Mouse (Mus musculus) skeletal muscle tissue, adult 2 months (tissue): ENCODE measurements around the gene Hoxd10.

Experiments used
- DNase-seq: peaks from one replicate; pipeline ENCODE4 v3.0.0-alpha.2; 2012; ENCODE audit warnings: low read depth, low spot score

Gene Hoxd10

DNA sequence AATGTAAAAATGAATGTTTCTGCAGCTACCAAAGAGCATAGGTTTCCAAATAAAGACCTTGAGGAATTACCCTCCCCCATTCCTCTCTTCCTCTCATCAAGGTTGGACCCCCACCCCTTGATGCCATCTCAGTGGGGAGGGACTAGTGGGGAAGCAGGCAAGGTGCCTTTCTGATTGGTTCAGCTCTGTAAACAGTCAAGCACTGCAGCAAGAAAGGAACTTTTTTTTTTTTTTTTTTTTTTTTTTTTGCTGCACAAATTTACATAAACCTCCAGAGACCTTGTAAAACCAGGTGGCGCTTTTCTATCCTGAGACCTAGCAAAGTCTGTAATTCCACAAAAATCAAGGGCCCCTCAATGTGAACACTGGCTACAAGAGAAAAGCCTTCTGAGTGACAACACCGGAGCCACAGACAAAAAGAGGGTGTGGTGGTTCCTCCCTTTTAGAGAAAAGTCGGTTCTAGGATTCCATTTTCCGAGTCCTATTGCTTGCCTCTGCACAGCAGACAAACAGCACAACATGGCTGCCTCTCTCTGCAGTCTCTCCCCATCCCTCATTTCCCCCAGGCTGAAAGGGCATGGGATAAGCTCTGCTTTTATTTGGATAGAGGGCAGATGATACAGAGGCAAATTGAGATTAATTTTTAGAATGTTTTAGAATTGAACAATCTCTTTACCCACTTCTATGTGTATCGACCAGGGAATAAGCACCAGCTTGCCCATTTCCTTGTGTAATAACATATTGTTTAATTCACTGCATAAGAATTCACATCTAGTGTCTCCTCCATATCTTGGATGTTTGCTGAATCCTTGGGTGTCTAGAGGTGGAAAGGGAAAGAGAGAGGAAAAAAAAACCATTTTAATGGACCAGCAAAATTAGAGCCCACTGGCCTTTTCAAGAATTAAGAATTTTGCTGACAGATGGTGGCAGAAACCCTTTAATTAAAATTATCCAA is 18.0 kb downstream of the Hoxd10 start:
- no peak for DNase-seq

DNA sequence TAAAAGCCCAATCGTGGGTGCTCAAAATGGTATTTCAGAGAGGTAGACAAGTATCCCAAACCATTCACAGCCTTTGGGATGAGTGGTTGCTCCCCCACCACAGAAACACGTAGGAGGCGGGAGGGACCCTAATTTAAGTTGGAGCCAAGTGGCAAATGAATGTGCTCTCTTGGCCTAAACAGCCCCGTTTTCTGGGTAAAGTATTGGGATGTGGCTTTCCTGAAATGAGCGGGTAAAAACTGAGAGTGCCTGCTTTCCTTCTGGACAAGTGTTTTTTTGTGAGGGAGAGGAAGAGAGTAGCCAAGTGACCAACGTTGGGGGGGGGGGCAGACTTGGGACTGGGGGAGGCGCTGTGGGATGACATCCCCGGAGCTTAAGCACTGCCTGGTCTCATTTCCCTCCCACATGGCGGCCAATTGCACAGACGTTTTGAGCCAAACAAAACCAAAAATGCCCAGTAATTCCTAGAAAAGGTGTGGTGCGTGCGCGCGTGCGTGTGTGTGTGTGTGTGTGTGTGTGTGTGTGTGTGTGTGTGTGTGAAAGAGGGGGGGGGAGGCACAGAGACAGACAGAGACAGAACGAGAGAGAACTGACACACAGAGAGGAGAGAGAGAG is 19.3 kb downstream of the Hoxd10 start:
- DNase-seq: no peak

DNA sequence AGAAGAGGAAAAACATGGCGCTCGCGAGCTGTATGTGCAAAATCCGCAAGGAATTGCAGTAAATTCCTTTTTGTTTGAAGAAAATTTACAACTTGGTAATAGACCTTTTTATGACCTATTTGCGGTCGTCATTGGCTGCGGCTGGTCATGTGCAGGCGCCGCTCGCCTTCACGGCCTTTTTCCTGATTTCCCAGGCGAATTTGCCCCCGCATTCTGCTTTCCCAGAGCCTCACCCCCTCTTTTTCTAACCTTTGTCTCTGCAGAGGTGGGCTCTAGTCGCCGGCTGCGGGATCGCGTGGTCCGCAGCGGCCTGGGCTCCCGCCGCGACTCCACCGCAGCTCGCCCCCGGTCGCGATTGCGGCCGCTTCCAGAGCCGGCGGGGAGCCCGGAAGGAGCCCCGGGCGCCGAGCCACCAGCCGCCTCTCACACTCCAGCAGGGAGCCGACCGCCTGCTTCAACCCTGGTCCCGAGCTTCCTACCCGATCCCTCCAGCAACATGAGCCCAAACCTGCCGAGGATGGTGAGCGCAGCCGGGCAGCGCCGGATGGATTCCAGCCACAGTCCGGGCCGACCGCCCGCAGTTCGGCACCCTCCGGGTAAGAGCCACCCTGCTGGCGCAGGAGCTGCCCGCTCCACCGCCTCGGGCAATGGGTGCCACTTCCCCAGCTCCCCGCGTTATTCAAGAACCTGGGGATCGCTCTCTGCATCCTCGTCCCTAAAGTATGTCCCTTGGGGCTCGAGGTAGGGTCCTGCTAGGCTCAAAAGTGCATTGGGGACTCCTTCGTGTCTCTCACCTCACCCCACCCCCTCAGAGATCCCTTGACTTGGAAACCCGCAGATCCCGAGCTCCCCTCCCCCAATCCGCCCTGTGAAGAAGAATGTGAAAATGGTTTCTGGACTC is 20.2 kb downstream of the Hoxd10 start, which contains the start of the genes Hoxd3 and Hoxd4:
TSS of gene Hoxd3 (plus strand) at position 207 of the 901 bp plus-strand sequence.
TSS of gene Hoxd4 (plus strand) at position 209 of the 901 bp plus-strand sequence.
- DNase-seq: no peak

DNA sequence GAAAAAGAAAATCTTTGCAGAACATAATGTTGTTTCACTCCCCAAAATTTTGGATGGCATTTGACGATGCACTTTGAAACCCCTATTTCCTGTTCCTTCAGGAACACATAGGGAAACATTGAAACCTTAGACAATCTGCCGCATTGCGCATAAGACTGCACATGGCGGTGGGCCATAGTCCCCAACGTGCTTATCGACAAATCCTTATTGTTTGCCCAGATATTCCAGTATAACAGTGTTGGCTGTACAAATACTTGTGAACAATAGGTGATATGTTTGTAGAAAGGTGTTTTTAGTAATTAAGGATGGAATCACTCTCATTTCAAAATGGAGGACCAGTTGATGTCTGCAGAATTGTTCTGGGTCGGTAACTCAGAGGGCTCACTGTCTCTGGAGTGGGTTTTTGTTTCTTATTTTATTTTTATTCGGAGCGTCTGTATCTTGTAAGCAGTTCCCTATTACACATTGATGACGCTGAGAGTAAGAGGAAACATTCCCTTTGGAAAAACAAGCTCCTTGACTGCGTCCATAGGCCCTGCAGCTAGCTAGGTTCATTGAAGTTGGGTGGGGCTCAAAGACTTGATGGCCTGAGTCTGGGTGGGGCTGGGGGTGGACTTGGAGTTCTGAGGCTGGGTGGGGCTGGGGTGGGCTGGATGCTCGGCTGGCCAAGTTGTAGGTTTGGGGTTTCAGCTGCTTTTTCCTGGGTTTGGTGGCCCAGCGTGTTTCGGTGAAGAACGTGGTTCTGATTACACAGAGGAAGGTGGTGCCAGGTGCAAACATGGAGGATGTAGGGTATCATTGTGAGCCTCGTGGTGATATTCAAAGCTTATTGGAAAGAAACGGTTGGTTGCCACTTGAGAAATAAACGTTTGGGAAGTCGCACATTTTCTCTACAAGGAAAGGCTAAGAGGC is 21.8 kb downstream of the Hoxd10 start:
- no peak for DNase-seq

DNA sequence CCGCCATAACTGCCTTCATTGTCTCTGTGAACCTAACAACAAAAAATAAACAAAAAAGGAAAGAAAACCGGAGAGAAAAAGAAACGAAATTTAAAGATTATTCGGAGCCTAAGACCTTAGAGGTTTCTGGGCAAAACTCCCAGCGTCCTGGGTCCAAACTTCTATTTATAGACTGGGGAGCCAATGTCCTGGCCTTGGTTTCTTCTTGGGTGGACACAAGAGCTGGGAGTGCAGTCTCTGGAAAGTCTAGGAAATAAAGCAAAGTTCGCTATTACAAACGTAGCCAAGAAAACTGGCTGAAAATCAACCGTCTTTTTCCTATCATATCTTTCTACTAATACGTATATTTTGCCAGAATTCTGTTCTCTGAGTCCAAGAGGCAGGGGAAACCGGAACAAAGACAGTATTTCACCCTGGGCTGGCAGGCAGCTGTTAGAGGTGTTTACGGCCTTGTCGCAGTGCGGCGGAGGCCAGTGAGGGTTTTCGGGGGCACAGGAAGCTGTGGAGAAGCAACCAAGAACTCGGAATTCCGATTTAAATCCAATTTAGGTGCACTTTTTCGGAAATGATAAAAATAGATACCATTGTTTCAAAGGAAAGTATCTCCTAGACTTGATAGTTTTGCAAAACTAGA is 22.5 kb downstream of the Hoxd10 start:
- no peak for DNase-seq

DNA sequence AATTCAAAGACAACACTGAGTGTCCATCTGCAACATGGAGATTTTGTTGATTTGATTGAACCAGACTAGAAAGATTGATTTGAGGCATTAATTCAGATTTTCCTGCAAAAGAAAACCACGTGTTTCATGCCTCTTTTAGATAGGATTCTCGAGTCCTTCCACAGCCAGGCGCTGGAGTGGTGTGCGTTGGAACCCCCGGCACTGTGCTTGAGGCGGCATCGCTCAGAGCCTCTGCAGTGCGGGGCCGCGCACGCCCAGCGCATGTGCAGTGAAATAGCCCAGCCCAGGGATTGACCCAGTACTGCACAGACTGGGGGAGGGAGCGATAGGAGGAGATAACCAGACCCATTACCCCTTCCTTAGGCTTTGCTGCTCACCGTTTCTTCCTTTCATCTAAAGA is 23.2 kb downstream of the Hoxd10 start:
- DNase-seq: no peak

DNA sequence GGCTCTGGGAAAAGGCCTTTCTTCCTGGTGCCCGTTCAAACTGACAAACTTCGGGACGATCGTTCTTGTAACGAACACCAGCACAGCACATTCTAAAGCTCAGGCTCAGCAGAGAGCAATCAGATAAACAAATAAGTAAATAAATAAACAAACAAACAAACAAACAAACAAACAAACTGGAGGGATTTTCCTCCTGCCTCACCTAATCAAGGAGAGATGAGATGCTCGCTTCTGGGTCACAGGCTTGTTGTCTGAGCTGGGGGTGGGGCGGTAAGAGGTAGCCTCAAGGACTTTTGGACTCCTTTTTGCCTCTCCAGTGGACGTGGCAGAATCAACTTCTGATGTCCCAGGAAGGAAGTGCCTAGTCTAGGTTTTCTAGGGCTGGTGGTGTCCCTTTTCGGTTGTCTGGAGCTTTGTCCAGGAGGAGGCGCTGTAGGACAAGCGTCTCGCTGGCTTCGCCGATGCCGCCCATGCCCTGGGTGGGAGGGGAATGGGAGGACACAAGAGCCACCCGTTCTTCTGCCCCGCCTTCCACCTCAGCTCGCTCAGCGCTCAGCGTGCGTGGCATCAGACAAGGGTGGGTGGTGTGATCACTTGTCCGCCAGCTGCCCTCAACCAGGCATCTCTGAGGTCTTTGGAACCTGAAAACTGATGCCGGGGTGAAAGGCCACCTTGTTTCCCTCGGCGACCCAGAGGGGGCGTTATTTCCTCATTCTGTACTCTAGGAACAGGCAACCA is 23.9 kb downstream of the Hoxd10 start:
- DNase-seq: peak; percentile 77

DNA sequence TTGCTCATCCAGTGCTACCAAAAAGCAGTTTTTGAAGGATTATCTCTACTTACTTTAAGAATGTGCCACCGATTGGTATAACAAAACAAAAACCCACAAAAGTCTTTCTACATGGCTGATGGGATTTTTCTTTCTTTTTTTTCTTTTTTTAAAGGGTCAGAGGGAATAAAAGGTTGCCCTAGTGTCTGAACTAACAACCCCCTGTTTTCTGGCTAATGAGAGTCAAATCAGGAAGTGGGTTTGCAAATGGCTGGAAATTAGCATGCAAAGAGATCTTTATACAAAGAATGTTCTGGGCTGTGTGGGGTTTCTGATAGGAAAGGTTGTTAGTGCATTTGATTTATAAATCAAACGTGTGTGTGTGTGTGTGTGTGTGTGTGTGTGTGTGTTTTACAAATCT is 28.7 kb downstream of the Hoxd10 start:
- DNase-seq: no peak

DNA sequence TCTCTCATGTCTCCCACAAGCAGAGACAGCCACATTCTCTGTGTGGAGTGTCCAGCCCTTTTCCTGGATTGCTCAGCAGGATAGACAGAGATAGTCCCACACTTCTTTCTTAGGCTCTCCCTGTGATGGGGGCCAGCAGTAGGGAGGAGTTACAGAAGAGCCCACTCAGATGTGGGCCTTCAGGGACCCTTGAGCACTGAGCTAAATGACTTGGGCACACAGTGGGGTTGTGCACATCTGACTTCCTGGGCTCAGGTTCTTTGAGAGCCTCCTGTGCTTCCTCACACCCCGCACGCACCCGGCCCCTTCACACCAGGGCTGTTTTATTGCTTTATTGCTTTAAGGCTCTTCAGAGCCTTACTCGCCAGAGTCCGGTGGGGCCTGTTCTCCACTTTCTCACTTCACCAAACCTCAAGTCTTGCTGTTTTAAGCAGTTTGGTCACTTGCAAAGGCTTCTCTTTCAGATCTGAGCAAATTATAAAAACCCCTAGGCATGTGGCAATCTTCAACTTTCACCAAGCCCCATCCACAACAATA is 29.3 kb downstream of the Hoxd10 start:
- DNase-seq: no peak

DNA sequence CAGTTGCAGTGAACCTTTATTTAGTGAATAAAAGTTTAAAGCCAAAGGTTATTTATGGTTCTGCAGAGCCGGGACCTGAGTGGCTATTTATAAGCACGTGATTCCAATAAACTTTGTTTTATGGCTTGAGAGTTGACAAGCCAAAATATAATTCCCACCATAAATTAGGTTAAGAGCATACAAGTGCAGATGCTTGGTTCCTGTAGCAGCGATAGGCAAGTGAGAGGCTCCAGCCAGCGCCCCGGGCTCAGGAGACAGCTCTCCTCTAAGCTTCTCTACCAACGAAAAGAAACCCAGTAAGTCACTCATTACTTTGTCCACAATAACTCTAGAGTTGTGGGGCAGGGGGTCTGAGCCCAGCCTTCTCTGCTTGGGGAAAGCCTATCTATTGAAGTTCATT is 30.2 kb downstream of the Hoxd10 start:
- DNase-seq: no peak

DNA sequence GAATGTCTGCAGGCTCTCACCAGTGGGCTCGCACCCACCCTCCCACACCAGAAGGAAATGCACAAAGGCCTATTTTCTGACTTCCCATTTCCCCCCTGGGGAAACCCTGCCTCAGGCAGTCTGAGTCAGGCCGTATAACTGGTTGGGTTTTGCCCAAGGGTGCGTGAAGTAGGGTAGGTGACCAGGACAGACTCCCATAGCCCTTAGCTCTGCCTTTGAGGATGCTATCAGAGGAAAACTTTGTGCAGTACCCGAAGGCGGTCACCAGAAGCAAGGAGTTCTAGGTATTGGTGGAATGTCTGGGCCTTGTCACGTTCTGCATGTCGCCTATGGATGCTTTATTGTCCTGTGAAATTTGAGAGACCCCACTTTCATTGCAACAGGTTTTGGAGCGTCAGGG is 31.2 kb downstream of the Hoxd10 start:
- DNase-seq: no peak

DNA sequence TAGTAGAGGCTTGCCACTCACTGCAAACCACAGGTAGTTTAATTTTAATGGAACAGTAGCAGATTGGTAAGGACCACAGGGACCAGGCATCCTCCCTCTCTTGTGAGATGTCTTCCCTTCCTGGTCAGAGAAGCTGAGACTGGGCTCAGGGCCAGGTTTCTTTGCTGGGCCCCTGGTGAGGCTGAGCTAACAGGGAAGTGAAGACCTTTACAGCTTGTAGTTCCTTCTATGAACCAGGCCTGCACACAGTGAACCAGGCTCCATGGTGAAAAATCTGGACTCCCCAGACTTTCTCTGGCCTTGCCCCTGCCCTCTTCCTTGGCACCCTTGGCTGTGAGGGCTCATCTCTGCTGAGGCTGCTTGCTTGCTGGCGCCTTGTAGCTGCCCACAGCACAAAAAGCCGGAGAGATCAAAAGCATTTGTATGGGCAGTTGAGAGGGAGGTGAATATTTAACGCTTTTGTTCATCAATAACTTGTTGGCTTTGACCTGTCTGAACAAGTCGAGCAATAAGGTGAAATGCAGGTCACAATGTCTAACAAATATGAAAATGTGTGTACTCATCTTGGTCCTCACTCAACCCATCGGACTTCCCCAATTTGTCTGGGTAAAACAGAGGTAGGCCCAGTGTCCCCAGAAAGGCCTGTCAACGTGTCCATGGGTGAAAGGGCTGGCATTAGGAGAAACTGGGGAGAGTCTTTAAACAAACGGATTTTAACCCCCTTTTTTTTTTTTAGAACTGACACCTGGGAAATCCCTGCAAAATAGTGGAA is 32.7 kb downstream of the Hoxd10 start:
- DNase-seq: no peak

DNA sequence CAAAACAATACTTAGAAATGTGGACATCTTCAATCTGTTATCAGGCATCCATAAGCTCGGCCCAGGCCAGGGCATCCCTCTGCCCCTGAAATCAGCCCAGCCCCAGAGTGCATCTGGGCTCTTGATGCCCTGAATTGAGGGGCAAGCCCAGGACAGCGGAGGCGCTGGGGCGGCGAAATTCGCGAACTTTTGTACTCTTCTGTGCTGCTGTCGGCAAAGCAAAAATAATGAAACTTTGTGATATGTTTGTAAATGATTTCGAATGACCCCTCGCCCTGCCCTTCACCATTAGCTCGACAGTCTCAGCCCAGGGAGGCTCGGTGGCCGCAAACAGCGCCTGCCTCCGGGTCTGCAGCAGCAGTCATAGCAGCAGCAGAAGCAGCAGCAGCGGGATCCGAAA is 33.4 kb downstream of the Hoxd10 start:
- DNase-seq: no peak

DNA sequence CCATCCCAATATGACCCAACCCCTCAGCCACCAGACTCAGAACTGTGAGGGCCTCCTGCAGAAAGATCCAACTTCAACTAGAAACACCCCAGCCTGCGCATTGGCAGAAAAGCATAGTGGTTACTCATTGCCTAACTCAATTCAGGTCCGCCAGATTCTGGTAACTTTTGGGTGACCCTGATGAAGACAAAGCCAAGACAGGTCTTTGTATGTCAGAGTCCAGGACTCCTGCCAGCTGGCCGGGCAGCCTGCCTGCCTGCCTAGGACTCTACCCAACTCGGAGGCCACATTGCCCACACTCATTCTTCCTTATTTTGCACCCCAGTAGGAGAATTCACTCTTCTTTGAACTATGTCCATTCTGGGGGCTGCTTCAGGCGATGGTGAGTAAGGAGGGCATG is 34.8 kb downstream of the Hoxd10 start, which contains the start of gene Gm28230:
TSS of gene Gm28230 (plus strand) at position 178 of the 400 bp plus-strand sequence.
- DNase-seq: no peak

DNA sequence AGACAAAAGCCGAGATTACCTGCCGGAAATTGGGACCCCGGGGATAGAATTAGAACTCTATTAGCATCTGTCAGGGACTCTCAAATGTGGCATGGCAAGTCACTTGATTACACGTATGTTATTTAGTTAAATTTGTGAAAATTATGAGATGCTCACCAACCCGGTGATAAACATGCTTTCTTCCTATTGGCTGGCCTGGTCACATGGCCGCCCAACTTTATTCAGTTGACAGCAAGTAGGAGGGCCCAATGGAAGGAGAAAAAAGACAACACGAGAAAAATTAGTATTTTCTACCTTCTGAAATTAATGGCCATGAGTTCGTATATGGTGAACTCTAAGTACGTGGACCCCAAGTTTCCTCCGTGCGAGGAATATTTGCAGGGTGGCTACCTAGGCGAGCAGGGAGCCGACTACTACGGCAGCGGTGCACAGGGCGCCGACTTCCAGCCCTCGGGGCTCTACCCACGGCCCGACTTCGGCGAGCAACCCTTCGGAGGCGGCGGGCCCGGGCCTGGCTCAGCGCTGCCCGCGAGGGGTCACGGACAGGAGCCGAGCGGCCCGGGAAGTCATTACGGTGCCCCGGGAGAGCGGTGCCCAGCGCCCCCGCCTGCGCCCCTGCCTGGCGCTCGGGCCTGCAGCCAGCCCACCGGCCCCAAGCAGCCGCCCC is 35.4 kb downstream of the Hoxd10 start:
- no peak for DNase-seq

DNA sequence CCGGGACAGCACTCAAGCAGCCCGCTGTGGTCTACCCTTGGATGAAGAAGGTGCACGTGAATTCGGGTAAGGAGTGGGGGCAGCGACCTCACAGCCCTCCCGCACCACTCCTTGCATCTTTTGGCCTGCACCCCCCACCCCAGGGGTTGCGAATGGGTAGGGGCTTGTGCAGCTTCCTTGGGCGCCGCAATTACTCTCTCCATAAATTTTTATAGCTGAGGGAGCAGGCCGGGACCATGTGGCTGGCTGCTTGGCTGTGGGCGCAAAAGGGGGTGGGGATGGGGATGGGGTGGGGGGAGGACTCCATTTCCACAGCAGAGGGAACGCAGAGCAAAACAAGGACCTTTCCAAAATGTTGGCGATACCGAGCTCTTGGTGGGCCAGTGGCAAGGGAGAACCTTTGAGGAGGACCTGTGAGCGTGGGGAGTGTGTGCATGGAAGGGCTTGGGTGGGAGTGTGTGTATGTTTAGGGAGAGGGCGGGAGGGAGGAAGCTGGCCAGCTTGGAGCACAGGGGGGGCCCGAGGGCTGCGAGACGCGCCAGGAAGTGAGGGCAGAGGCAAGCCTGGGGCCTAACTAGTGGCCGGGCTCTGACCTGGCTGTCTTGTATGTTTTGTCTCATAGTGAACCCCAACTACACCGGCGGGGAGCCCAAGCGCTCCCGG is 36.0 kb downstream of the Hoxd10 start:
- DNase-seq: no peak

DNA sequence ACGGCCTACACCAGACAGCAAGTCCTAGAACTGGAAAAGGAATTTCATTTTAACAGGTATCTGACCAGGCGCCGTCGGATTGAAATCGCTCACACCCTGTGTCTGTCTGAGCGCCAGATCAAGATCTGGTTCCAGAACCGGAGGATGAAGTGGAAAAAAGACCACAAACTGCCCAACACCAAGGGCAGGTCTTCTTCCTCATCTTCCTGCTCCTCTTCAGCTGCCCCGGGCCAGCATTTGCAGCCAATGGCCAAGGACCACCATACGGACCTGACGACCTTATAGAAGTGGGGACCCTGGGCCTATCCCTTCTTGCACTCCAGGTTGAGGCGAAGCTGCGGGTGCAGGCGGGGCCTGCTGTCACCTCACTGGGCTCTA is 36.6 kb downstream of the Hoxd10 start:
- no peak for DNase-seq
